Mouse (Mus musculus): ENCODE data around the gene BC053393. TPM values are rescaled to one million over a fixed set of nuclear protein-coding genes. Genes with fewer than 3 reads are reported as not detected.

The BC053393 gene
- polyA plus RNA-seq (2014; fragmentation: Nextera tagmentation; extraction: Ambion mirVana) = not detected in 2 replicates

- Histone ChIP-seq H3K4me3 (ENCODE audit: low read depth, low read length) (no peak within 1 kb of the TSS), H3K27ac (ENCODE audit: low read length) (no peak within 1 kb of the TSS), H3K27me3 (ENCODE audit: control insufficient read depth, insufficient read depth, low read length) (no peaks in the 10 kb centered on the region), H3K9ac (replicated peaks; ENCODE audit: low read depth, low read length) (no peak within 1 kb of the TSS), H3K36me3 (ENCODE audit: control insufficient read depth, insufficient read depth, low read length) (no peaks in the 10 kb centered on the region), H3K4me2 (replicated peaks; ENCODE audit: low read depth, low read length) (no peak within 1 kb of the TSS), H3K4me1 (ENCODE audit: control insufficient read depth, insufficient read depth, low read length) (no peaks in the 10 kb centered on the region), H3K9me3 (ENCODE audit: control insufficient read depth, low read depth, low read length) (no peaks in the 10 kb centered on the region)
- WGBS = 50% methylated on average over 1 of the region's 1 CpGs
- no peak for ATAC-seq (ENCODE audit: insufficient number of reproducible peaks, insufficient read depth, low FRiP score, low read depth)
These were observed at the start of gene BC053393 for GRCm38 (mm10) chr11:46571327-46571726. TSS of gene BC053393 (plus strand) at chr11:46571536.

GRCm38 (mm10) chr11:46522719-46523118 is 48.6 kb upstream of the BC053393 start:
- Histone ChIP-seq H3K9me3 (ENCODE audit: control insufficient read depth, low read depth, low read length) (no peaks in the 10 kb centered on the region), H3K4me3 (ENCODE audit: low read depth, low read length) (no peak overlapping the region), H3K27ac (ENCODE audit: low read length) (no peak overlapping the region), H3K27me3 (ENCODE audit: control insufficient read depth, insufficient read depth, low read length) (no peaks in the 10 kb centered on the region), H3K36me3 (ENCODE audit: control insufficient read depth, insufficient read depth, low read length) (no peaks in the 10 kb centered on the region), H3K4me2 (replicated peaks; ENCODE audit: low read depth, low read length) (no peak overlapping the region), H3K9ac (replicated peaks; ENCODE audit: low read depth, low read length) (no peak overlapping the region), H3K4me1 (ENCODE audit: control insufficient read depth, insufficient read depth, low read length) (no peaks in the 10 kb centered on the region)
- ATAC-seq (ENCODE audit: insufficient number of reproducible peaks, insufficient read depth, low FRiP score, low read depth) = no peak
- WGBS = 82% methylated on average over 3 of the region's 3 CpGs

- Histone ChIP-seq H3K27ac (ENCODE audit: low read length) (no peak within 1 kb of the TSS), H3K36me3 (ENCODE audit: control insufficient read depth, insufficient read depth, low read length) (no peaks in the 10 kb centered on the region), H3K27me3 (ENCODE audit: control insufficient read depth, insufficient read depth, low read length) (no peaks in the 10 kb centered on the region), H3K4me3 (ENCODE audit: low read depth, low read length) (no peak within 1 kb of the TSS), H3K9ac (replicated peaks; ENCODE audit: low read depth, low read length) (no peak within 1 kb of the TSS), H3K4me1 (ENCODE audit: control insufficient read depth, insufficient read depth, low read length) (no peaks in the 10 kb centered on the region), H3K4me2 (replicated peaks; ENCODE audit: low read depth, low read length) (no peak within 1 kb of the TSS), H3K9me3 (ENCODE audit: control insufficient read depth, low read depth, low read length) (no peaks in the 10 kb centered on the region)
- 78% methylated on average over 2 of the region's 2 CpGs for WGBS
- no peak for ATAC-seq (ENCODE audit: insufficient number of reproducible peaks, insufficient read depth, low FRiP score, low read depth)
These were observed 47.4 kb upstream of the BC053393 start, which contains the start of gene Gm12169 for GRCm38 (mm10) chr11:46523912-46524311. TSS of gene Gm12169 (plus strand) at chr11:46524212.

GRCm38 (mm10) chr11:46530149-46530548 is 41.2 kb upstream of the BC053393 start:
- Histone ChIP-seq H3K27ac (ENCODE audit: low read length) (no peak overlapping the region), H3K36me3 (ENCODE audit: control insufficient read depth, insufficient read depth, low read length) (no peaks in the 10 kb centered on the region), H3K9me3 (ENCODE audit: control insufficient read depth, low read depth, low read length) (no peaks in the 10 kb centered on the region), H3K4me2 (replicated peaks; ENCODE audit: low read depth, low read length) (no peak overlapping the region), H3K27me3 (ENCODE audit: control insufficient read depth, insufficient read depth, low read length) (no peaks in the 10 kb centered on the region), H3K4me1 (ENCODE audit: control insufficient read depth, insufficient read depth, low read length) (no peaks in the 10 kb centered on the region), H3K9ac (replicated peaks; ENCODE audit: low read depth, low read length) (no peak overlapping the region), H3K4me3 (ENCODE audit: low read depth, low read length) (no peak overlapping the region)
- 67% methylated on average over 4 of the region's 4 CpGs for WGBS
- ATAC-seq (ENCODE audit: insufficient number of reproducible peaks, insufficient read depth, low FRiP score, low read depth) = no peak

- no peak overlapping the region for H3K9ac ChIP-seq (replicated peaks; ENCODE audit: low read depth, low read length)
- H3K36me3 ChIP-seq (ENCODE audit: control insufficient read depth, insufficient read depth, low read length) = no peaks in the 10 kb centered on the region
- no peak overlapping the region for H3K4me2 ChIP-seq (replicated peaks; ENCODE audit: low read depth, low read length)
- 76% methylated on average over 4 of the region's 4 CpGs for WGBS
- H3K27ac ChIP-seq (ENCODE audit: low read length) = no peak overlapping the region
- no peaks in the 10 kb centered on the region for H3K27me3 ChIP-seq (ENCODE audit: control insufficient read depth, insufficient read depth, low read length)
- H3K9me3 ChIP-seq (ENCODE audit: control insufficient read depth, low read depth, low read length) = no peaks in the 10 kb centered on the region
- no peaks in the 10 kb centered on the region for H3K4me1 ChIP-seq (ENCODE audit: control insufficient read depth, insufficient read depth, low read length)
- H3K4me3 ChIP-seq (ENCODE audit: low read depth, low read length) = no peak overlapping the region
- ATAC-seq (ENCODE audit: insufficient number of reproducible peaks, insufficient read depth, low FRiP score, low read depth) = no peak
These were observed 34.4 kb upstream of the BC053393 start for GRCm38 (mm10) chr11:46536978-46537377.

GRCm38 (mm10) chr11:46543530-46543929 is 27.8 kb upstream of the BC053393 start:
- H3K4me2 ChIP-seq (replicated peaks; ENCODE audit: low read depth, low read length) = no peak overlapping the region
- WGBS = 89% methylated on average over 2 of the region's 2 CpGs

GRCm38 (mm10) chr11:46549721-46550120 is 21.6 kb upstream of the BC053393 start:
- no peak overlapping the region for H3K9ac ChIP-seq (replicated peaks; ENCODE audit: low read depth, low read length)
- no peak overlapping the region for H3K27ac ChIP-seq (ENCODE audit: low read length)
- no peaks in the 10 kb centered on the region for H3K4me1 ChIP-seq (ENCODE audit: control insufficient read depth, insufficient read depth, low read length)
- no peak overlapping the region for H3K4me3 ChIP-seq (ENCODE audit: low read depth, low read length)
- H3K9me3 ChIP-seq (ENCODE audit: control insufficient read depth, low read depth, low read length) = no peaks in the 10 kb centered on the region
- no peak for ATAC-seq (ENCODE audit: insufficient number of reproducible peaks, insufficient read depth, low FRiP score, low read depth)
- no peaks in the 10 kb centered on the region for H3K27me3 ChIP-seq (ENCODE audit: control insufficient read depth, insufficient read depth, low read length)
- H3K36me3 ChIP-seq (ENCODE audit: control insufficient read depth, insufficient read depth, low read length) = no peaks in the 10 kb centered on the region
- H3K4me2 ChIP-seq (replicated peaks; ENCODE audit: low read depth, low read length) = no peak overlapping the region
- 77% methylated on average over 4 of the region's 4 CpGs for WGBS

More at GRCm38 (mm10) chr11:46543530-46543929, 27.8 kb upstream of the BC053393 start:
- H3K9me3 ChIP-seq (ENCODE audit: control insufficient read depth, low read depth, low read length) = no peaks in the 10 kb centered on the region
- no peak for ATAC-seq (ENCODE audit: insufficient number of reproducible peaks, insufficient read depth, low FRiP score, low read depth)
- no peak overlapping the region for H3K27ac ChIP-seq (ENCODE audit: low read length)
- H3K27me3 ChIP-seq (ENCODE audit: control insufficient read depth, insufficient read depth, low read length) = no peaks in the 10 kb centered on the region
- H3K9ac ChIP-seq (replicated peaks; ENCODE audit: low read depth, low read length) = no peak overlapping the region
- H3K4me1 ChIP-seq (ENCODE audit: control insufficient read depth, insufficient read depth, low read length) = no peaks in the 10 kb centered on the region
- H3K4me3 ChIP-seq (ENCODE audit: low read depth, low read length) = no peak overlapping the region
- H3K36me3 ChIP-seq (ENCODE audit: control insufficient read depth, insufficient read depth, low read length) = no peaks in the 10 kb centered on the region

- WGBS = 97% methylated on average over 3 of the region's 3 CpGs
- Histone ChIP-seq H3K9ac (replicated peaks; ENCODE audit: low read depth, low read length) (no peak overlapping the region), H3K4me3 (ENCODE audit: low read depth, low read length) (no peak overlapping the region), H3K4me1 (ENCODE audit: control insufficient read depth, insufficient read depth, low read length) (no peaks in the 10 kb centered on the region), H3K4me2 (replicated peaks; ENCODE audit: low read depth, low read length) (no peak overlapping the region), H3K27me3 (ENCODE audit: control insufficient read depth, insufficient read depth, low read length) (no peaks in the 10 kb centered on the region), H3K36me3 (ENCODE audit: control insufficient read depth, insufficient read depth, low read length) (no peaks in the 10 kb centered on the region), H3K27ac (ENCODE audit: low read length) (no peak overlapping the region), H3K9me3 (ENCODE audit: control insufficient read depth, low read depth, low read length) (no peaks in the 10 kb centered on the region)
- ATAC-seq (ENCODE audit: insufficient number of reproducible peaks, insufficient read depth, low FRiP score, low read depth) = no peak
These were observed 18.6 kb upstream of the BC053393 start for GRCm38 (mm10) chr11:46552741-46553140.

GRCm38 (mm10) chr11:46561096-46561495 is 10.2 kb upstream of the BC053393 start:
- H3K9ac ChIP-seq (replicated peaks; ENCODE audit: low read depth, low read length) = no peak overlapping the region
- no peaks in the 10 kb centered on the region for H3K9me3 ChIP-seq (ENCODE audit: control insufficient read depth, low read depth, low read length)
- no peak overlapping the region for H3K27ac ChIP-seq (ENCODE audit: low read length)
- H3K36me3 ChIP-seq (ENCODE audit: control insufficient read depth, insufficient read depth, low read length) = no peaks in the 10 kb centered on the region
- H3K4me1 ChIP-seq (ENCODE audit: control insufficient read depth, insufficient read depth, low read length) = no peaks in the 10 kb centered on the region
- ATAC-seq (ENCODE audit: insufficient number of reproducible peaks, insufficient read depth, low FRiP score, low read depth) = no peak
- no peaks in the 10 kb centered on the region for H3K27me3 ChIP-seq (ENCODE audit: control insufficient read depth, insufficient read depth, low read length)
- 81% methylated on average over 4 of the region's 4 CpGs for WGBS
- no peak overlapping the region for H3K4me2 ChIP-seq (replicated peaks; ENCODE audit: low read depth, low read length)
- no peak overlapping the region for H3K4me3 ChIP-seq (ENCODE audit: low read depth, low read length)
